11 mouse cellular contexts compared by ENCODE assay signal in the genomic region with DNA sequence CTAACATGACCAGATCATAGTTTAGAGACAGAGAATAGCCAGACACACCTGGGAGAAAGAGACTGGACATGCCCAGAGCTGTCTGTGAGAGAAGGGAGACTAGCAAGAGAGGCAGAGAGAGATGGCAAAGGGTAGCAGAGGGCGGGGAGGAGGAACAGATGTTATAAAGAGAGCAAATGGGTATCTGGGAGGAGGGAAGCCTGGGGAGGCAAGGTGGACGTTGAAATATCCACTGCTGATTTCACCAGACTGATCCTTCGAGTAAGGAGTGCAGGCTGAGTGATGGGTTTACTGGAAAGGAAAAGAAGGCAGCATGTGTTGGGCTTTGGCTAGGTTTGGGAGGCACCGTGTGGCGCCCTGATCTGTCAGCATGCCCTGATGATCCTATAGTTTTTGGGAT. TPM values are rescaled to one million over a fixed set of nuclear protein-coding genes. Genes with fewer than 3 reads are reported as not detected.
DNase-seq lines count a peak whose midpoint lies in the region; ATAC-seq and TF ChIP-seq lines count a peak whose summit lies in the region.
"Had no signal": no experiment of that assay in that cellular context is flagged by ENCODE, and none has a peak within 500 bp of the region (broad histone marks: within the 10 kb centered on the region; RNA-seq: fewer than 3 reads in every experiment).

No protein-coding gene starts in this region.

- no peak for TF ChIP-seq POLR2A in heart, adult 2 months (IDR thresholded peaks at IDR 0.05; ENCODE audit: insufficient read depth, low read depth, low read length)

- H3K4me1 ChIP-seq in heart, adult 2 months (ENCODE audit: control insufficient read depth, insufficient read depth, low read length), result peaks cover 21% of the 10 kb centered on the region
- H3K4me1 ChIP-seq in intestine, embryonic 16.5 days (ENCODE audit: control insufficient read depth, insufficient read depth, low read length), result peaks cover 31% of the 10 kb centered on the region

- TF ChIP-seq EP300 in heart, adult 2 months (IDR thresholded peaks at IDR 0.05; ENCODE audit: insufficient read depth, low read depth, low read length), result no peak

- H3K9ac ChIP-seq in heart, adult 2 months (ENCODE audit: low read depth, low read length), result no peak overlapping the region
- H3K9ac ChIP-seq in intestine, embryonic 16.5 days (ENCODE audit: low read depth, low read length), result 0 out of 2 replicates have a peak overlapping the region, but pooled peaks have one; percentile 14
- H3K9ac ChIP-seq: midbrain, embryonic 15.5 days had no signal

- peak overlapping the region; percentile 82 for H3K27ac ChIP-seq in heart, adult 2 months
- peak overlapping the region; percentile 95 for H3K27ac ChIP-seq in left cerebral cortex, adult 2 months
- peak overlapping the region; percentile 86 for H3K27ac ChIP-seq in intestine, embryonic 16.5 days (ENCODE audit: low read length)
- H3K27ac ChIP-seq: midbrain, embryonic 15.5 days had no signal

- no peak for DNase-seq in heart, adult 2 months
- no peak for DNase-seq in heart, postnatal 10 days
- no peak for DNase-seq in left cerebral cortex, adult 2 months (ENCODE audit: extremely low spot score in 1 of 2, low spot score in 2 of 2)
- no peak for DNase-seq in left cerebral cortex, postnatal 25 days (ENCODE audit: low spot score in 2 of 2)
- DNase-seq in brain, adult 2 months (ENCODE audit: low read depth, low spot score), result peak; percentile 42
- no peak for DNase-seq in embryo, embryonic 9.5 days (ENCODE audit: extremely low spot score)
- DNase-seq in urinary bladder, postnatal 25 days (ENCODE audit: low spot score), result no peak
- DNase-seq: kidney, postnatal 36 days had no signal

- peaks cover 9% of the 10 kb centered on the region for H3K79me2 ChIP-seq in heart, adult 2 months (replicated peaks; ENCODE audit: control insufficient read depth, insufficient read depth, low read length)

- no peak overlapping the region for H3K4me3 ChIP-seq in heart, adult 2 months
- no peak overlapping the region for H3K4me3 ChIP-seq in left cerebral cortex, adult 2 months
- no peak overlapping the region for H3K4me3 ChIP-seq in intestine, embryonic 16.5 days (ENCODE audit: low read length)
- H3K4me3 ChIP-seq: midbrain, embryonic 15.5 days had no signal

- H3K4me2 ChIP-seq in intestine, embryonic 16.5 days (ENCODE audit: low read depth, low read length), result no peak overlapping the region
- H3K4me2 ChIP-seq: midbrain, embryonic 15.5 days had no signal

- 72% methylated on average over 5 of the region's 5 CpGs for WGBS in heart, adult 2 months
- WGBS in intestine, embryonic 16.5 days, result 58% methylated on average over 5 of the region's 5 CpGs

- no peak for ATAC-seq in intestine, embryonic 16.5 days
- ATAC-seq: hindbrain, embryonic 16.5 days; midbrain, embryonic 15.5 days had no signal

- intact Hi-C loops in heart, adult 2 months (cut with DNase I), result loop anchor here (2.0 kb wide), 1 partner anchor 16 kb away; no protein-coding TSS in a partner anchor
- intact Hi-C loops in heart, postnatal 10 days (cut with DNase I), result no loop called here
- intact Hi-C loops in left cerebral cortex, adult 2 months (cut with DNase I), result loop anchor here (2.0 kb wide), 2 partner anchors 28 to 36 kb away; no protein-coding TSS in a partner anchor
- intact Hi-C loops in left cerebral cortex, postnatal 25 days (cut with DNase I), result no loop called here

- no peaks in the 10 kb centered on the region for H3K27me3 ChIP-seq in heart, adult 2 months (ENCODE audit: control insufficient read depth, insufficient read depth, low read length)
- no peaks in the 10 kb centered on the region for H3K27me3 ChIP-seq in intestine, embryonic 16.5 days (replicated peaks; ENCODE audit: control insufficient read depth, insufficient read depth, low read length)
- H3K27me3 ChIP-seq: midbrain, embryonic 15.5 days had no signal

- no peaks in the 10 kb centered on the region for H3K9me3 ChIP-seq in intestine, embryonic 16.5 days (ENCODE audit: control insufficient read depth, low read length)
- H3K9me3 ChIP-seq: midbrain, embryonic 15.5 days had no signal

- peaks cover 11% of the 10 kb centered on the region for H3K36me3 ChIP-seq in heart, adult 2 months (ENCODE audit: control insufficient read depth, insufficient read depth, low read length)
- H3K36me3 ChIP-seq in intestine, embryonic 16.5 days (ENCODE audit: control insufficient read depth, insufficient read depth, low read length), result no peaks in the 10 kb centered on the region
- H3K36me3 ChIP-seq: midbrain, embryonic 15.5 days had no signal

- no peak for TF ChIP-seq CTCF in heart, adult 2 months (IDR thresholded peaks at IDR 0.05)
- no peak for TF ChIP-seq CTCF in left cerebral cortex, adult 2 months (IDR thresholded peaks at IDR 0.05)

RNA-seq across cellular contexts. Expression of a gene that starts 16.2 kb away (rescaled TPM):
- 100 to 1,000 TPM; 214 to 237 TPM for total RNA-seq in heart, adult 2 months (2021)
- 344 and 361 TPM in 2 replicates for polyA plus RNA-seq in heart, adult 2 months (2012; rRNA removed)
- total RNA-seq in heart, postnatal 10 days (2021), result 100 to 1,000 TPM; 177 to 195 TPM
- 100 to 1,000 TPM; 126 to 129 TPM for total RNA-seq in left cerebral cortex, adult 2 months (2021)
- 100 to 1,000 TPM; 132 to 133 TPM for total RNA-seq in left cerebral cortex, postnatal 25 days (2021)
- 115 and 122 TPM in 2 replicates for polyA plus RNA-seq in intestine, embryonic 16.5 days (2015; fragmentation: Nextera tagmentation; extraction: Ambion mirVana)

RNA-seq across cellular contexts. Expression of a gene that starts 29.5 kb away (rescaled TPM):
- 100 to 1,000 TPM; 294 to 351 TPM for total RNA-seq in heart, adult 2 months (2021)
- 264 and 414 TPM in 2 replicates for polyA plus RNA-seq in heart, adult 2 months (2012; rRNA removed)
- total RNA-seq in heart, postnatal 10 days (2021), result 100 to 1,000 TPM; 327 to 358 TPM
- total RNA-seq in left cerebral cortex, adult 2 months (2021), result 100 to 1,000 TPM; 213 to 234 TPM
- 100 to 1,000 TPM; 243 to 244 TPM for total RNA-seq in left cerebral cortex, postnatal 25 days (2021)
- polyA plus RNA-seq in intestine, embryonic 16.5 days (2015; fragmentation: Nextera tagmentation; extraction: Ambion mirVana), result 55.4 and 57.1 TPM in 2 replicates

Comparison
In these comparisons a context has a peak if more than half of its experiments do, and no peak if none do; other contexts are left out.
1. intact Hi-C loops: an anchor here in heart, adult 2 months (2.0 kb wide) and left cerebral cortex, adult 2 months (2.0 kb wide); none called in heart, postnatal 10 days and left cerebral cortex, postnatal 25 days.